Comparison of ENCODE assay signal across 10 mouse cellular contexts in the genomic region with DNA sequence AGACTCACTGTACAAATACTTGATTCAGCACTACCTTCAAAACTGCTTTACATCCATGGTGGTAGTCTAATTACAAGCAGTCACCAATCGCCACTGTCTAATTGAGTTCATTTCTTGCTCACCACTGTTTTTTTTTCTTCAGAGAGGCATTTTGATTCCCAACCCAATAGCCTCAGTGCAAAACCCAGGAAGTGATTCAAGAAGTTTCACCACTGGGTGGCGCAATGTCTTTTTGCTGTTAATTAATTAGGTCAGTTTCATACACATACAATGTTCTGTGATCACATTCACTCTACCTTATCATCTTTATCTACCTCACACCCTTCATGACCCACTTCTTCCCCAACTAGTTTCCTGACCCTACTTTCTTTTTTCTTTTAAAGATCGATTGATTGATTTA. TPM values are rescaled to one million over a fixed set of nuclear protein-coding genes. Genes with fewer than 3 reads are reported as not detected.
DNase-seq lines count a peak whose midpoint lies in the region; ATAC-seq lines count a peak whose summit lies in the region.
"Had no signal": no experiment of that assay in that cellular context is flagged by ENCODE, and none has a peak within 500 bp of the region (broad histone marks: within the 10 kb centered on the region; RNA-seq: fewer than 3 reads in every experiment).

No protein-coding gene starts in this region.

- peak; percentile 65 for DNase-seq in kidney, postnatal 10 days
- DNase-seq in urinary bladder, postnatal 25 days (ENCODE audit: low spot score): peak; percentile 34
- DNase-seq in urinary bladder, postnatal 4 days (ENCODE audit: low spot score in 2 of 2): no peak
- DNase-seq in c-Kit-positive CD71-positive TER-119-positive erythroid progenitor cells, embryonic 14.5 days (ENCODE audit: low spot score): peak; percentile 36
- DNase-seq in left cerebral cortex, postnatal 25 days (ENCODE audit: low spot score in 2 of 2): no peak
- DNase-seq: layer of hippocampus, postnatal 36 days had no signal

- no peak overlapping the region for H3K4me2 ChIP-seq in kidney, embryonic 15.5 days
- H3K4me2 ChIP-seq: forebrain, embryonic 12.5 days had no signal

- intact Hi-C loops in left cerebral cortex, postnatal 25 days (cut with DNase I): loop anchor here (5.0 kb wide), 1 partner anchor 98 kb away; the partner anchor contains the start of gene Adam19

- H3K4me1 ChIP-seq in kidney, embryonic 15.5 days: peaks cover 6% of the 10 kb centered on the region

- H3K27me3 ChIP-seq in kidney, embryonic 15.5 days: peaks cover 2% of the 10 kb centered on the region; the same call in 1 of the 2 replicates
- H3K27me3 ChIP-seq: forebrain, embryonic 12.5 days had no signal

- no peak for ATAC-seq in kidney, embryonic 15.5 days (replicated peaks; ENCODE audit: low FRiP score)
- no peak for ATAC-seq in cerebellum, adult (ENCODE audit: insufficient number of reproducible peaks, low FRiP score, low TSS enrichment)

- no peaks in the 10 kb centered on the region for H3K36me3 ChIP-seq in kidney, embryonic 15.5 days
- H3K36me3 ChIP-seq: forebrain, embryonic 12.5 days had no signal

- H3K9ac ChIP-seq in kidney, embryonic 15.5 days: no peak overlapping the region
- H3K9ac ChIP-seq: forebrain, embryonic 12.5 days had no signal

- WGBS in kidney, embryonic 15.5 days: 78% methylated on average over 3 of the region's 3 CpGs

- no peak overlapping the region for H3K4me3 ChIP-seq in kidney, embryonic 15.5 days (replicated peaks)
- H3K4me3 ChIP-seq: forebrain, embryonic 12.5 days had no signal

- H3K27ac ChIP-seq in kidney, embryonic 15.5 days: no peak overlapping the region
- H3K27ac ChIP-seq: forebrain, embryonic 12.5 days had no signal

- no peaks in the 10 kb centered on the region for H3K9me3 ChIP-seq in kidney, embryonic 15.5 days (replicated peaks)
- H3K9me3 ChIP-seq: forebrain, embryonic 12.5 days had no signal

RNA-seq across cellular contexts. Expression of gene Thg1l, which starts 4.3 kb away (rescaled TPM):
- polyA plus RNA-seq in kidney, embryonic 15.5 days (2015; fragmentation: Nextera tagmentation; extraction: Ambion mirVana): 14.9 and 16.4 TPM in 2 replicates
- 10 to 100 TPM; 12.4 to 12.7 TPM for total RNA-seq in left cerebral cortex, postnatal 25 days (2021)

RNA-seq across cellular contexts. Expression of gene Lsm11, which starts 14.9 kb away (rescaled TPM):
- polyA plus RNA-seq in kidney, embryonic 15.5 days (2015; fragmentation: Nextera tagmentation; extraction: Ambion mirVana): 5.0 and 5.6 TPM in 2 replicates
- 10 to 100 TPM; 31.0 to 33.3 TPM for total RNA-seq in left cerebral cortex, postnatal 25 days (2021)

RNA-seq across cellular contexts. Expression of gene Sox30, which starts 20.5 kb away (rescaled TPM):
- 0.22 and 0.25 TPM in 2 replicates for polyA plus RNA-seq in kidney, embryonic 15.5 days (2015; fragmentation: Nextera tagmentation; extraction: Ambion mirVana)
- total RNA-seq in left cerebral cortex, postnatal 25 days (2021): under 1 TPM; 0.16 to 0.27 TPM
- total RNA-seq: hematopoietic stem cell, adult 5-6 weeks had no signal

Comparison
In these comparisons a context has a peak if more than half of its experiments do, and no peak if none do; other contexts are left out.
1. DNase-seq: peak in kidney, postnatal 10 days (single experiment), urinary bladder, postnatal 25 days (single experiment) and c-Kit-positive CD71-positive TER-119-positive erythroid progenitor cells, embryonic 14.5 days (single experiment); none in urinary bladder, postnatal 4 days (0 of 2) and left cerebral cortex, postnatal 25 days (0 of 2).